Mouse (Mus musculus): ENCODE data around the gene Olfr430. TPM values are rescaled to one million over a fixed set of nuclear protein-coding genes. Genes with fewer than 3 reads are reported as not detected.

The Olfr430 gene
- total RNA-seq, 2 experiments from 2014 or later, result not detected

Other genes starting within 250 kb of the Olfr430 start
- under 1 TPM in 1 of 2 experiments, not detected in 1; 0.17 TPM for gene Ifi211, start 153.6 kb upstream of the Olfr430 start, total RNA-seq (2021)
- 1 to 10 TPM in 1 of 2 experiments, under 1 TPM in 1; 0.97 to 1.3 TPM for gene Mndal, start 124.1 kb upstream of the Olfr430 start, total RNA-seq (2021)
- gene Ifi203, start 123.9 kb upstream of the Olfr430 start, total RNA-seq (2021), result under 1 TPM; 0.39 to 0.62 TPM
- gene Ifi202b, start 83.9 kb upstream of the Olfr430 start, total RNA-seq (2021), result not detected
- not detected for gene Ifi205, start 34.8 kb upstream of the Olfr430 start, total RNA-seq (2021)
- not detected for gene Olfr433, start 25.9 kb upstream of the Olfr430 start, total RNA-seq (2021)
- gene Olfr432, start 17.4 kb upstream of the Olfr430 start, total RNA-seq (2021), result not detected
- gene Olfr429, start 17.7 kb downstream of the Olfr430 start, total RNA-seq (2021), result not detected
- not detected for gene Olfr427, start 30.3 kb downstream of the Olfr430 start, total RNA-seq (2021)
- not detected for gene Olfr231, start 54.6 kb downstream of the Olfr430 start, total RNA-seq (2021)
- gene Olfr424, start 64.9 kb downstream of the Olfr430 start, total RNA-seq (2021), result not detected
- not detected for gene Olfr420, start 89.0 kb downstream of the Olfr430 start, total RNA-seq (2021)
- gene Spta1, start 106.2 kb downstream of the Olfr430 start, total RNA-seq (2021), result under 1 TPM; 0.05 to 0.07 TPM
- gene Olfr419, start 185.5 kb downstream of the Olfr430 start, total RNA-seq (2021), result not detected